Mouse (Mus musculus): Measurements from ENCODE around the gene Atxn7l1. TPM values are rescaled to one million over a fixed set of nuclear protein-coding genes. Genes with fewer than 3 reads are reported as not detected.

Gene Atxn7l1
- polyA plus RNA-seq, 1 experiment from 2014 or later: 21.3 TPM

GRCm38 (mm10) chr12:33255256-33255655 is 107.8 kb downstream of the Atxn7l1 start:
- Histone ChIP-seq H3K4me3 (ENCODE audit: low read depth, low read length) (no peak overlapping the region), H3K27me3 (ENCODE audit: control insufficient read depth, insufficient read depth, low read length) (no peaks in the 10 kb centered on the region), H3K9ac (ENCODE audit: low read length) (no peak overlapping the region), H3K27ac (ENCODE audit: low read depth, low read length) (no peak overlapping the region), H3K4me2 (ENCODE audit: low read depth) (no peak overlapping the region), H3K9me3 (ENCODE audit: control insufficient read depth, low read length) (no peaks in the 10 kb centered on the region), H3K4me1 (ENCODE audit: control insufficient read depth, insufficient read depth, low read length) (no peaks in the 10 kb centered on the region), H3K36me3 (ENCODE audit: control insufficient read depth, insufficient read depth, low read length) (0 out of 2 replicates have a peak, but pooled peaks cover 1% of the 10 kb centered on the region)
- no peak for ATAC-seq (ENCODE audit: insufficient read depth, low FRiP score, low TSS enrichment)
- 80% methylated on average over 2 of the region's 2 CpGs for WGBS
- no peak for DNase-seq (ENCODE audit: low spot score)

- 89% methylated on average over 6 of the region's 6 CpGs for WGBS
- Histone ChIP-seq H3K9me3 (ENCODE audit: control insufficient read depth, low read length) (no peaks in the 10 kb centered on the region), H3K4me2 (ENCODE audit: low read depth) (no peak overlapping the region), H3K27ac (ENCODE audit: low read depth, low read length) (no peak overlapping the region), H3K9ac (ENCODE audit: low read length) (no peak overlapping the region), H3K4me1 (ENCODE audit: control insufficient read depth, insufficient read depth, low read length) (no peaks in the 10 kb centered on the region), H3K4me3 (ENCODE audit: low read depth, low read length) (no peak overlapping the region), H3K36me3 (ENCODE audit: control insufficient read depth, insufficient read depth, low read length) (no peaks in the 10 kb centered on the region), H3K27me3 (ENCODE audit: control insufficient read depth, insufficient read depth, low read length) (no peaks in the 10 kb centered on the region)
- ATAC-seq (ENCODE audit: insufficient read depth, low FRiP score, low TSS enrichment) (no peak), DNase-seq (ENCODE audit: low spot score) (no peak)
Observed at GRCm38 (mm10) chr12:33256426-33256825, 108.9 kb downstream of the Atxn7l1 start.

GRCm38 (mm10) chr12:33258995-33259529 is 111.6 kb downstream of the Atxn7l1 start:
- Histone ChIP-seq H3K9ac (ENCODE audit: low read length) (no peak overlapping the region), H3K4me1 (ENCODE audit: control insufficient read depth, insufficient read depth, low read length) (no peaks in the 10 kb centered on the region), H3K4me3 (ENCODE audit: low read depth, low read length) (no peak overlapping the region), H3K36me3 (ENCODE audit: control insufficient read depth, insufficient read depth, low read length) (no peaks in the 10 kb centered on the region), H3K9me3 (ENCODE audit: control insufficient read depth, low read length) (no peaks in the 10 kb centered on the region), H3K27ac (ENCODE audit: low read depth, low read length) (no peak overlapping the region), H3K4me2 (ENCODE audit: low read depth) (no peak overlapping the region), H3K27me3 (ENCODE audit: control insufficient read depth, insufficient read depth, low read length) (no peaks in the 10 kb centered on the region)
- WGBS: 89% methylated on average over 5 of the region's 5 CpGs
- DNase-seq (ENCODE audit: low spot score) (no peak), ATAC-seq (ENCODE audit: insufficient read depth, low FRiP score, low TSS enrichment) (no peak)

GRCm38 (mm10) chr12:33260575-33260974 is 113.1 kb downstream of the Atxn7l1 start:
- no peak overlapping the region for H3K27ac ChIP-seq (ENCODE audit: low read depth, low read length)
- WGBS: 84% methylated on average over 7 of the region's 7 CpGs
- DNase-seq (ENCODE audit: low spot score): no peak
- no peak overlapping the region for H3K4me3 ChIP-seq (ENCODE audit: low read depth, low read length)
- H3K4me1 ChIP-seq (ENCODE audit: control insufficient read depth, insufficient read depth, low read length): no peaks in the 10 kb centered on the region
- no peak for ATAC-seq (ENCODE audit: insufficient read depth, low FRiP score, low TSS enrichment)
- no peaks in the 10 kb centered on the region for H3K27me3 ChIP-seq (ENCODE audit: control insufficient read depth, insufficient read depth, low read length)
- no peak overlapping the region for H3K9ac ChIP-seq (ENCODE audit: low read length)
- H3K4me2 ChIP-seq (ENCODE audit: low read depth): no peak overlapping the region
- H3K9me3 ChIP-seq (ENCODE audit: control insufficient read depth, low read length): no peaks in the 10 kb centered on the region
- no peaks in the 10 kb centered on the region for H3K36me3 ChIP-seq (ENCODE audit: control insufficient read depth, insufficient read depth, low read length)

- Histone ChIP-seq H3K4me3 (ENCODE audit: low read depth, low read length) (no peak overlapping the region), H3K36me3 (ENCODE audit: control insufficient read depth, insufficient read depth, low read length) (no peaks in the 10 kb centered on the region), H3K9me3 (ENCODE audit: control insufficient read depth, low read length) (no peaks in the 10 kb centered on the region), H3K9ac (ENCODE audit: low read length) (no peak overlapping the region), H3K27ac (ENCODE audit: low read depth, low read length) (no peak overlapping the region), H3K4me1 (ENCODE audit: control insufficient read depth, insufficient read depth, low read length) (no peaks in the 10 kb centered on the region), H3K4me2 (ENCODE audit: low read depth) (no peak overlapping the region), H3K27me3 (ENCODE audit: control insufficient read depth, insufficient read depth, low read length) (no peaks in the 10 kb centered on the region)
- ATAC-seq (ENCODE audit: insufficient read depth, low FRiP score, low TSS enrichment) (no peak), DNase-seq (ENCODE audit: low spot score) (no peak)
- 91% methylated on average over 11 of the region's 11 CpGs for WGBS
Observed at GRCm38 (mm10) chr12:33265877-33266276, 118.4 kb downstream of the Atxn7l1 start.

GRCm38 (mm10) chr12:33267965-33268364 is 120.5 kb downstream of the Atxn7l1 start:
- Histone ChIP-seq H3K4me3 (ENCODE audit: low read depth, low read length) (no peak overlapping the region), H3K9me3 (ENCODE audit: control insufficient read depth, low read length) (no peaks in the 10 kb centered on the region), H3K27ac (ENCODE audit: low read depth, low read length) (no peak overlapping the region), H3K36me3 (ENCODE audit: control insufficient read depth, insufficient read depth, low read length) (no peaks in the 10 kb centered on the region), H3K4me2 (ENCODE audit: low read depth) (no peak overlapping the region), H3K9ac (ENCODE audit: low read length) (no peak overlapping the region), H3K4me1 (ENCODE audit: control insufficient read depth, insufficient read depth, low read length) (no peaks in the 10 kb centered on the region), H3K27me3 (ENCODE audit: control insufficient read depth, insufficient read depth, low read length) (no peaks in the 10 kb centered on the region)
- 67% methylated on average over 4 of the region's 4 CpGs for WGBS
- ATAC-seq (ENCODE audit: insufficient read depth, low FRiP score, low TSS enrichment) (no peak), DNase-seq (ENCODE audit: low spot score) (no peak)

- Histone ChIP-seq H3K4me2 (ENCODE audit: low read depth) (no peak overlapping the region), H3K27me3 (ENCODE audit: control insufficient read depth, insufficient read depth, low read length) (no peaks in the 10 kb centered on the region), H3K36me3 (ENCODE audit: control insufficient read depth, insufficient read depth, low read length) (no peaks in the 10 kb centered on the region), H3K9me3 (ENCODE audit: control insufficient read depth, low read length) (no peaks in the 10 kb centered on the region), H3K4me1 (ENCODE audit: control insufficient read depth, insufficient read depth, low read length) (no peaks in the 10 kb centered on the region), H3K27ac (ENCODE audit: low read depth, low read length) (no peak overlapping the region), H3K9ac (ENCODE audit: low read length) (no peak overlapping the region), H3K4me3 (ENCODE audit: low read depth, low read length) (no peak overlapping the region)
- DNase-seq (ENCODE audit: low spot score): no peak
- WGBS: 74% methylated on average over 5 of the region's 5 CpGs
- ATAC-seq (ENCODE audit: insufficient read depth, low FRiP score, low TSS enrichment): no peak
Observed at GRCm38 (mm10) chr12:33269743-33270142, 122.2 kb downstream of the Atxn7l1 start.

- Histone ChIP-seq H3K36me3 (ENCODE audit: control insufficient read depth, insufficient read depth, low read length) (no peaks in the 10 kb centered on the region), H3K9me3 (ENCODE audit: control insufficient read depth, low read length) (no peaks in the 10 kb centered on the region), H3K4me2 (ENCODE audit: low read depth) (no peak overlapping the region), H3K9ac (ENCODE audit: low read length) (no peak overlapping the region), H3K4me3 (ENCODE audit: low read depth, low read length) (no peak overlapping the region), H3K4me1 (ENCODE audit: control insufficient read depth, insufficient read depth, low read length) (no peaks in the 10 kb centered on the region), H3K27me3 (ENCODE audit: control insufficient read depth, insufficient read depth, low read length) (no peaks in the 10 kb centered on the region), H3K27ac (ENCODE audit: low read depth, low read length) (no peak overlapping the region)
- DNase-seq (ENCODE audit: low spot score) (no peak), ATAC-seq (ENCODE audit: insufficient read depth, low FRiP score, low TSS enrichment) (no peak)
- WGBS: 83% methylated on average over 12 of the region's 12 CpGs
Observed at GRCm38 (mm10) chr12:33271865-33272264, 124.4 kb downstream of the Atxn7l1 start.

- no peak for DNase-seq (ENCODE audit: low spot score)
- H3K9me3 ChIP-seq (ENCODE audit: control insufficient read depth, low read length): no peaks in the 10 kb centered on the region
- WGBS: 82% methylated on average over 9 of the region's 9 CpGs
Observed at GRCm38 (mm10) chr12:33272441-33272840, 124.9 kb downstream of the Atxn7l1 start.

More at GRCm38 (mm10) chr12:33272441-33272840, 124.9 kb downstream of the Atxn7l1 start:
- no peak overlapping the region for H3K9ac ChIP-seq (ENCODE audit: low read length)
- ATAC-seq (ENCODE audit: insufficient read depth, low FRiP score, low TSS enrichment): no peak
- no peak overlapping the region for H3K4me2 ChIP-seq (ENCODE audit: low read depth)
- H3K4me1 ChIP-seq (ENCODE audit: control insufficient read depth, insufficient read depth, low read length): no peaks in the 10 kb centered on the region
- no peaks in the 10 kb centered on the region for H3K27me3 ChIP-seq (ENCODE audit: control insufficient read depth, insufficient read depth, low read length)
- no peak overlapping the region for H3K4me3 ChIP-seq (ENCODE audit: low read depth, low read length)
- H3K27ac ChIP-seq (ENCODE audit: low read depth, low read length): no peak overlapping the region
- no peaks in the 10 kb centered on the region for H3K36me3 ChIP-seq (ENCODE audit: control insufficient read depth, insufficient read depth, low read length)

All from neural tube, embryonic 11.5 days (tissue).